9 mouse cellular contexts compared by ENCODE assay signal in the genomic region with DNA sequence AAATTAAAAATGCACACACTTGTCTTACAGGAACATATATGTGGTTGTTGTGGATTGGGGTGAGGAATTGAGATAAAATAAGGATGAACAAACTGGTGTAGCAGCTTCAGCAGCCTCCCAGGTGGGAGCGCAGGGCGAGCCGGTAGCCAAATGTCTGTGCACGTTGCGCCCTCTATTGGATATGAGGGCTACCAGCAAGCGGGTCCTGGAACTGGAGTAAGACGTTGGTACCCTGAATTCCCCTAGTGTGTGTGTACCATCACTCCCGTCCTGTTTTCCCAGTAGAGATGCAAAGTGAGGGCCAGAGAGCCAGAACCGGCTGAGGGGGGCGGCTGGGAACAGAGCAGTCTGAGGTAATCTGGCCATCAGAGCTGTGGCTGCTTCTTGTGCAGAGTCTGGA. TPM values are rescaled to one million over a fixed set of nuclear protein-coding genes. Genes with fewer than 3 reads are reported as not detected.
DNase-seq lines count a peak whose midpoint lies in the region; ATAC-seq lines count a peak whose summit lies in the region.
"Had no signal": no experiment of that assay in that cellular context is flagged by ENCODE, and none has a peak within 500 bp of the region (broad histone marks: within the 10 kb centered on the region; RNA-seq: fewer than 3 reads in every experiment).

No protein-coding gene starts in this region.

- WGBS in forebrain, embryonic 10.5 days, result 9% methylated on average over 10 of the region's 10 CpGs
- 9% methylated on average over 10 of the region's 10 CpGs for WGBS in forebrain, embryonic 12.5 days

- peak; percentile 43 for DNase-seq in forebrain, embryonic 10.5 days (ENCODE audit: extremely low spot score, low spot score)
- peak; percentile 75 for DNase-seq in MN1 (ENCODE audit: low spot score)
- peak; percentile 89 to 90 for DNase-seq in cerebellum, postnatal 14 days
- DNase-seq in gastrocnemius, postnatal 25 days, result peak; percentile 56
- peak; percentile 77 to 82 for DNase-seq in kidney, postnatal 25 days
- DNase-seq in lung, adult 18-20 months, result peak; percentile 70 to 75
- peak; percentile 83 to 86 for DNase-seq in right cerebral cortex, adult 2 months (ENCODE audit: low spot score in 2 of 2)

- no peak for ATAC-seq in forebrain, embryonic 12.5 days (ENCODE audit: low FRiP score)

- H3K4me2 ChIP-seq in forebrain, embryonic 12.5 days, result no peak overlapping the region
- H3K4me2 ChIP-seq: heart, embryonic 15.5 days had no signal

- no peak overlapping the region for H3K27ac ChIP-seq in forebrain, embryonic 10.5 days
- no peak overlapping the region for H3K27ac ChIP-seq in forebrain, embryonic 12.5 days
- H3K27ac ChIP-seq: heart, embryonic 15.5 days had no signal

- H3K4me3 ChIP-seq in forebrain, embryonic 10.5 days, result no peak overlapping the region
- no peak overlapping the region for H3K4me3 ChIP-seq in forebrain, embryonic 12.5 days (replicated peaks)
- H3K4me3 ChIP-seq: heart, embryonic 15.5 days had no signal

- H3K4me1 ChIP-seq in forebrain, embryonic 10.5 days, result peaks cover 17% of the 10 kb centered on the region
- H3K4me1 ChIP-seq in forebrain, embryonic 12.5 days, result peaks cover 11% of the 10 kb centered on the region

- H3K9ac ChIP-seq in forebrain, embryonic 12.5 days, result no peak overlapping the region
- H3K9ac ChIP-seq: heart, embryonic 15.5 days had no signal

- no peaks in the 10 kb centered on the region; the same call in 1 of the 2 replicates for H3K9me3 ChIP-seq in forebrain, embryonic 10.5 days
- no peaks in the 10 kb centered on the region for H3K9me3 ChIP-seq in forebrain, embryonic 12.5 days
- H3K9me3 ChIP-seq: heart, embryonic 15.5 days had no signal

- H3K27me3 ChIP-seq in forebrain, embryonic 10.5 days (ENCODE audit: poor library complexity, severe bottlenecking), result peaks cover 2% of the 10 kb centered on the region; the same call in 1 of the 2 replicates
- H3K27me3 ChIP-seq in forebrain, embryonic 12.5 days, result no peaks in the 10 kb centered on the region
- H3K27me3 ChIP-seq: heart, embryonic 15.5 days had no signal

- no peaks in the 10 kb centered on the region for H3K36me3 ChIP-seq in forebrain, embryonic 10.5 days (replicated peaks)
- H3K36me3 ChIP-seq in forebrain, embryonic 12.5 days (replicated peaks), result no peaks in the 10 kb centered on the region
- H3K36me3 ChIP-seq: heart, embryonic 15.5 days had no signal

RNA-seq across cellular contexts. Expression of a gene that starts 15.3 kb away (rescaled TPM):
- polyA plus RNA-seq in forebrain, embryonic 10.5 days (2016; fragmentation: Nextera tagmentation; extraction: Ambion mirVana), result 0.79 TPM in 1 of 2 replicates, not detected in the other
- polyA plus RNA-seq in forebrain, embryonic 12.5 days (2016; fragmentation: Nextera tagmentation; extraction: Ambion mirVana), result 0.83 TPM in 1 of 2 replicates, not detected in the other
- not detected for total RNA-seq in gastrocnemius, postnatal 25 days (2021)

RNA-seq across cellular contexts. Expression of a gene that starts 31.6 kb away (rescaled TPM):
- polyA plus RNA-seq in forebrain, embryonic 10.5 days (2016; fragmentation: Nextera tagmentation; extraction: Ambion mirVana), result 46.9 and 49.0 TPM in 2 replicates
- 85.7 and 89.3 TPM in 2 replicates for polyA plus RNA-seq in forebrain, embryonic 12.5 days (2016; fragmentation: Nextera tagmentation; extraction: Ambion mirVana)
- 10 to 100 TPM; 59.9 to 60.3 TPM for total RNA-seq in gastrocnemius, postnatal 25 days (2021)

RNA-seq across cellular contexts. Expression of a gene that starts 32.2 kb away (rescaled TPM):
- 142 and 151 TPM in 2 replicates for polyA plus RNA-seq in forebrain, embryonic 10.5 days (2016; fragmentation: Nextera tagmentation; extraction: Ambion mirVana)
- 98.8 and 112 TPM in 2 replicates for polyA plus RNA-seq in forebrain, embryonic 12.5 days (2016; fragmentation: Nextera tagmentation; extraction: Ambion mirVana)
- 10 to 100 TPM; 93.5 to 96.0 TPM for total RNA-seq in gastrocnemius, postnatal 25 days (2021)

RNA-seq across cellular contexts. Expression of a gene that starts 59.2 kb away (rescaled TPM):
- polyA plus RNA-seq in forebrain, embryonic 10.5 days (2016; fragmentation: Nextera tagmentation; extraction: Ambion mirVana), result 1.1 and 1.6 TPM in 2 replicates
- polyA plus RNA-seq in forebrain, embryonic 12.5 days (2016; fragmentation: Nextera tagmentation; extraction: Ambion mirVana), result 0.76 and 1.1 TPM in 2 replicates
- under 1 TPM; 0.13 to 0.59 TPM for total RNA-seq in gastrocnemius, postnatal 25 days (2021)
